Mouse (Mus musculus) E14TG2a.4 (cell line): ENCODE data around the gene Mstn.
A peak's percentile ranks its signal among the peaks of the same experiment; 100 is the strongest.

Experiments
- H3K27me3 ChIP-seq: 2 replicates; pipeline ENCODE4 v1.6.1; 2014; ENCODE audit warnings: low read length, control low read depth; ENCODE audit not compliant: insufficient read depth
- H3K36me3 ChIP-seq: 2 replicates; pipeline ENCODE4 v1.6.1; 2014; ENCODE audit warnings: low read length, control low read depth; ENCODE audit not compliant: insufficient read depth
- H3K4me1 ChIP-seq: replicated peaks from 2 replicates; pipeline ENCODE4 v1.6.1; 2014; ENCODE audit warnings: low read depth, low read length, control low read depth
- H3K4me3 ChIP-seq: replicated peaks from 2 replicates; pipeline ENCODE4 v1.5.1; 2014; ENCODE audit warnings: mild to moderate bottlenecking, low read length
- H3K9me3 ChIP-seq: 2 replicates; pipeline ENCODE4 v1.6.1; 2014; ENCODE audit warnings: low read length, control low read depth
- CTCF ChIP-seq: conservative IDR thresholded peaks from 2 replicates; pipeline ENCODE4 v1.5.1; 2014; ENCODE audit warnings: low read length
- NANOG ChIP-seq: IDR thresholded peaks from 2 replicates; pipeline ENCODE4 v1.6.1; 2014; ENCODE audit warnings: borderline replicate concordance, low read length, mixed read lengths
- POU5F1 ChIP-seq: IDR thresholded peaks from 2 replicates; pipeline ENCODE4 v1.6.1; 2014; ENCODE audit warnings: low read length, borderline replicate concordance

Mstn gene

DNA sequence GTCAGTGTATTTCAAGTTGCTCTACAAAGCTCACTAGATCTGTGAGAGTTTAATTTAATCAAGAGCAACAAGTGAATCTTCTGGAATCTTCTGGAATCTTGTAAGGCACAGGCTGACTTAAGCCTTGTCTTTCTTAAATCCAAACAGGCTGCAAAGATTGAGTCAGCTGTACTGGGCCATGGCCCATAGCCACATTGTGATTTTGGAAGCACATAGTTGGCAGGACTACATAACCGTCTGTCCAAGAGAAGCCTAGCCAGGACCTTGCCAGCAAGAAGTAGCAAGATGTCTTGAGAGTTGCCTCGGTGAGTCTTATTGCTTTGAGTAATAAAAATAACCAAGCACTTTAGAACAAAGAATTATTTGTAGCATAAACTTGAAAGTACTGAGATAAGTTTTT is 18.4 kb downstream of the Mstn start:
- TF ChIP-seq POU5F1 (no peak), NANOG (no peak), CTCF (no peak)
- Histone ChIP-seq H3K9me3 (no peaks in the 10 kb centered on the region), H3K4me3 (no peak overlapping the region), H3K4me1 (no peaks in the 10 kb centered on the region), H3K36me3 (no peaks in the 10 kb centered on the region), H3K27me3 (no peaks in the 10 kb centered on the region)

DNA sequence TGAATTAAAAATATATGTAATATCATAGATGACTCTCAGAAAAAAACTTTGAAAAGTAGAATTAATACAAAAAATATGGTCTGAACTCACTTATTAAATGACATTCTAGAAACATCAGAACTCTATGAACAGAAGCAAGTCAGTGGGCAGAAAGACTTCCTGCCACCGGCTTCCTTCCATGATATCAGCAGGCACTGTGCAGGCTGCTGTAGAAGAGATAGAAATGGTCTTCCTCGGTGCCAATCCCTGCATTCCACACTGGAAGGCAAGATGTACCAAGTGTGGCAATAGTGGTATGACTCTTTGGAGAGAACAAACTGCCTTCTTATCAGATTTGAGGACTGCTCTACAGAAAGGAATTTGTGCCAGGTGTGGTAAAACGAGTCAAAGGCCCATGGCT is 19.2 kb downstream of the Mstn start:
- Histone ChIP-seq H3K36me3 (no peaks in the 10 kb centered on the region), H3K27me3 (no peaks in the 10 kb centered on the region), H3K9me3 (no peaks in the 10 kb centered on the region), H3K4me1 (no peaks in the 10 kb centered on the region), H3K4me3 (no peak overlapping the region)
- no peak for TF ChIP-seq POU5F1
- no peak for TF ChIP-seq CTCF
- TF ChIP-seq NANOG: no peak

GRCm38 (mm10) chr1:53085256-53085655 is 23.8 kb downstream of the Mstn start:
- H3K4me3 ChIP-seq: no peak overlapping the region
- TF ChIP-seq CTCF (no peak), POU5F1 (no peak), NANOG (no peak)
- no peaks in the 10 kb centered on the region for H3K4me1 ChIP-seq
- no peaks in the 10 kb centered on the region for H3K27me3 ChIP-seq
- no peaks in the 10 kb centered on the region for H3K9me3 ChIP-seq
- no peaks in the 10 kb centered on the region for H3K36me3 ChIP-seq

DNA sequence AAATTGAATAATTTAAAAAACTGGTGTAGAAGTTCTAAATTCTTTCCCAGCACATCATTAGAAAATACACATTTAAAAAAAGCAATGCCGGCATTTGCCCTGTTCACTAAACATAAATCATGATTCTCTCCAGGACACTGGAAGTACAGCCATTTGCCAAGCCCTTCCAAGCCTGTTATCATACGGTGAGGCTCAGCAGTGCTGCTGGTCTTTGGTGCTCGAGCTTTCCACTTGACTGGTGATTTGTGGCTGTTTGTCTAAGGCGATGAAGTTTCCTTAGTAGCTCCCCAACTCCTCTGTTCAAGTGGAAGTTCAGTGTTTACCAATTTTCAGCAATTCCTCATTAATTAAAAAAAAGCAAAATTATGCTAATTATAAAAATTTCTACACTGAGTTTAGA is 24.6 kb downstream of the Mstn start:
- H3K9me3 ChIP-seq: no peaks in the 10 kb centered on the region
- TF ChIP-seq NANOG: no peak
- no peak for TF ChIP-seq CTCF
- TF ChIP-seq POU5F1: no peak
- no peaks in the 10 kb centered on the region for H3K36me3 ChIP-seq
- H3K27me3 ChIP-seq: no peaks in the 10 kb centered on the region
- no peaks in the 10 kb centered on the region for H3K4me1 ChIP-seq
- no peak overlapping the region for H3K4me3 ChIP-seq

GRCm38 (mm10) chr1:53093180-53093579 is 31.7 kb downstream of the Mstn start:
- Histone ChIP-seq H3K9me3 (0 out of 2 replicates have a peak, but pooled peaks cover under 1% of the 10 kb centered on the region), H3K4me1 (no peaks in the 10 kb centered on the region), H3K36me3 (no peaks in the 10 kb centered on the region), H3K27me3 (no peaks in the 10 kb centered on the region), H3K4me3 (no peak overlapping the region)
- no peak for TF ChIP-seq POU5F1
- TF ChIP-seq NANOG: no peak
- TF ChIP-seq CTCF: peak; percentile 45

DNA sequence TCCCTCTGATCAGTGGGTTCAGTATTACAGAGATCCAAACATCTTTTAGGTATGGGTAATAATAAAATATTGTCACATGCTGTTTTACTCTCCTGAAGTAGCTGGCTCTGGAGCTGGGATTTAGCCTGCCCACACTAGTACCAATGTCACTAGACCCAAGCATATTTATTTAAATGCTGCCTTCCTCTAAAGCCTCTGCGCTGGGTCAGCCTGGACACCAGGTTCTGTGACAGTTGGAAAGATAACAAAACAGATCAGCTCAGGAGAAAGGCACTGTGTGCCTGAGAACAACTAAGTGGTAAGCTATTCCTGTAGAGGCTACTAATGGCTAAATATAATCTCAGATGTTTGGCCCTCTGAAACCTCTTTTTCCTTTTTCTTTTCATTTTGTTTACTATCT is 49.1 kb downstream of the Mstn start:
- H3K36me3 ChIP-seq: no peaks in the 10 kb centered on the region
- H3K27me3 ChIP-seq: no peaks in the 10 kb centered on the region
- H3K4me1 ChIP-seq: 0 out of 2 replicates have a peak, but pooled peaks cover 3% of the 10 kb centered on the region
- H3K9me3 ChIP-seq: peaks cover 12% of the 10 kb centered on the region
- TF ChIP-seq NANOG: no peak
- H3K4me3 ChIP-seq: no peak overlapping the region
